Mouse (Mus musculus) cerebellum, adult 11 months (tissue): Measurements from ENCODE around the gene Stra6.

Experiments
- DNase-seq: peaks from one replicate; pipeline ENCODE4 v3.0.0; 2022

The Stra6 gene

GRCm38 (mm10) chr9:58133893-58134884 lies 70.6 kb downstream of the Stra6 start:
- DNase-seq, result no peak

GRCm38 (mm10) chr9:58134906-58135305 lies 71.3 kb downstream of the Stra6 start:
- DNase-seq, result peak; percentile 23

- no peak for DNase-seq
These were observed 72.3 kb downstream of the Stra6 start for GRCm38 (mm10) chr9:58135921-58136321.

- DNase-seq, result no peak
These were observed 76.4 kb downstream of the Stra6 start for GRCm38 (mm10) chr9:58139947-58140346.

- no peak for DNase-seq
These were observed 79.8 kb downstream of the Stra6 start for GRCm38 (mm10) chr9:58143419-58143818.

GRCm38 (mm10) chr9:58144664-58145063 lies 81.1 kb downstream of the Stra6 start:
- DNase-seq, result no peak

- DNase-seq, result no peak
These were observed 81.8 kb downstream of the Stra6 start for GRCm38 (mm10) chr9:58145417-58145816.

- DNase-seq, result no peak
These were observed 85.2 kb downstream of the Stra6 start for GRCm38 (mm10) chr9:58148806-58149205.

GRCm38 (mm10) chr9:58150733-58151361 lies 87.3 kb downstream of the Stra6 start:
- no peak for DNase-seq

GRCm38 (mm10) chr9:58153095-58153494 lies 89.5 kb downstream of the Stra6 start:
- no peak for DNase-seq

- no peak for DNase-seq
These were observed 91.8 kb downstream of the Stra6 start for GRCm38 (mm10) chr9:58155366-58155765.

- no peak for DNase-seq
These were observed 93.4 kb downstream of the Stra6 start for GRCm38 (mm10) chr9:58156819-58157560.

GRCm38 (mm10) chr9:58157838-58158237 lies 94.2 kb downstream of the Stra6 start:
- DNase-seq, result no peak

- no peak for DNase-seq
These were observed 95.1 kb downstream of the Stra6 start for GRCm38 (mm10) chr9:58158541-58159311.

GRCm38 (mm10) chr9:58159855-58160254 lies 96.3 kb downstream of the Stra6 start:
- DNase-seq, result no peak

GRCm38 (mm10) chr9:58160315-58160714 lies 96.7 kb downstream of the Stra6 start:
- no peak for DNase-seq

GRCm38 (mm10) chr9:58162173-58162572 lies 98.6 kb downstream of the Stra6 start:
- DNase-seq, result no peak

- DNase-seq, result no peak
These were observed 99.6 kb downstream of the Stra6 start for GRCm38 (mm10) chr9:58163146-58163545.

GRCm38 (mm10) chr9:58165779-58166178 lies 102.2 kb downstream of the Stra6 start:
- no peak for DNase-seq

GRCm38 (mm10) chr9:58168880-58169279 lies 105.3 kb downstream of the Stra6 start:
- DNase-seq, result no peak

GRCm38 (mm10) chr9:58169426-58169825 lies 105.8 kb downstream of the Stra6 start:
- DNase-seq, result no peak

- no peak for DNase-seq
These were observed 109.3 kb downstream of the Stra6 start for GRCm38 (mm10) chr9:58172863-58173262.
